Mouse (Mus musculus): ENCODE results near the gene Gm28305. TPM values are rescaled to one million over a fixed set of nuclear protein-coding genes. Genes with fewer than 3 reads are reported as not detected.
A peak's percentile ranks its signal among the peaks of the same experiment; 100 is the strongest.

Gene Gm28305
- not detected in 2 replicates for total RNA-seq (2021)
- long read RNA-seq, partial matches to known transcripts, result 0 of 1 reads
- long read RNA-seq, other reads (novel, unspliced or antisense), result 1 of 1 reads

- DNase-seq, result no peak
Observed at GRCm38 (mm10) chr9:104040362-104040761, at the start of gene Gm28305. Gene Gm28305 (plus strand): TSS chr9:104040662.

- peak; percentile 15 for DNase-seq
Observed at GRCm38 (mm10) chr9:103996496-103996895, 44.0 kb upstream of the Gm28305 start.

DNA sequence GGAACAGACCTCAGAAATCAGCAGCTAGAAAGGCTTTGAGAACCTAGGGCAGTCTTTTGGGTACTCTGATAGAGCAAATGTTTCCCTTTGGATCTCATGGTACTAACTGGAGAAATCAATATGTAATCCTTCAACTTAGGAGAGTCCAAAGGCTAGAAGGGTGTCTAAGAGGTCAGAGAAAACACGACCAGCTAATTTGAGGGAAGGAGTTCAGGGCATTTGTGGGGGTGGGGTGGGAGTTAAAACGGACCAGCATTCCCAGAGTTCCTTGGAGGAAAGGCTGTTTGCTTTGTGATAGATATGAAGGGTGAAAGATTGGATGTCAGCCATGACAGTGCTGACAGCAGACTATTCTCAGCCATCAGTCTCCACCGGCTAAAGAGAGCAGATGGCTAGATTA, 39.9 kb upstream of the Gm28305 start:
- DNase-seq, result no peak

GRCm38 (mm10) chr9:104001921-104002859, 38.3 kb upstream of the Gm28305 start, which contains the start of gene Nphp3:
Gene Nphp3 (plus strand): TSS chr9:104002544.
- peak; percentile 99 for DNase-seq

GRCm38 (mm10) chr9:104002913-104003330, 37.5 kb upstream of the Gm28305 start:
- peak; percentile 71 for DNase-seq

DNA sequence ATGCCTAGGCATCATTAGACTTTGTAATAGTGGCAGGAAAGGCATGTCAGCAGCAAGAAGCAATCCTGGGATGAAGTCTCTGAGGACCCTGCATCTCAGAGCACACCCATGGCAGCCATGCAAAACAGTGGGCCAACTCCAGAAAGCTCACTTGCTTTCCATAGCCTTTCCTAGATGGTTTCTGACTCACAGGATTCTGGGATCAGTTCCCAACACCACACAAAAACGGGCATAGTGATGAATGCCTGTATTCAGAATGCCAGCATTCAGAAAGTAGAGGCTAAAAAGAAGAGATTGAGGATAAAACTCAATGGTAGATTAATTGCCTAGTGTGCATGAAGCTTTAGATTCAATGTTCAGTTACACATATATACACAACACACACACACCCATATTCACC, 25.9 kb upstream of the Gm28305 start:
- no peak for DNase-seq

DNA sequence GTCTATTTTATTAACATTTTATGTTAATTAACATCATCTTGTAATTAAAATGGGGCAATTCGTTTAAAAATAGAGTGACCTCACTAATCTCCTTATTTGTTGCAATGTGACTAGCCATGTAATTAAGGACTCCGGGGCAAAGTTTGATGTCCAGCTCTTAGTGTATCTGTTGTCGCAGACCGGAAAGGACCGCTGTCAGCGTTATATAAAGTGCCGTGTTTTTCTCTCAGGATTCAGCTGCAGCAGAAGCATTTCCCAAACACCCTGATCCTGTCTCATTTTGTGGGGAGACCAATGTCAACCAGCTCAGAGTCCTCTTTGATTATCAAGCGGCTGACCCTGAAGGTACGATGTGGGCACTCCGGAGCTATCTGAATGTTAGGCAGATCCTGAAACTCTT, 19.4 kb upstream of the Gm28305 start:
- DNase-seq, result no peak

GRCm38 (mm10) chr9:104027186-104027585, 13.3 kb upstream of the Gm28305 start:
- DNase-seq, result no peak

DNA sequence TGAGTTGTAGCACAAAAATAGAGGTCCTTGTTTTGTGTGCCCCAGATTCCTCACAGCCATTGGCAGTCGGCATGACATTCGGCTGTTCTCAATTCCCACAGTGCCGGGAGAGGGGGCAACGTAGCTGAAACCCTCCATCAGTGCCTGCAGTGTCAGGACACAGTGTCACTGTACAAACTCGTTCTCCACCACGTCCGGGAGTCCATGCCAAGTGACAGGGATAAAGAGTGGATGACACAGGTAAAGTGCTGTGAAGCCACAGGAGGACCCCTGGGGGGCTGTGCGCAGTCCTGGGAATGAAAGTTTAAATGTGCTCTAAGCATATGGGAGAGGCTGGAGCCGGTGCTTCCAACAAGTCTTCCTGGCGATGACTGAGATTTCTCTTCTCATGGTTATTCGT, 10.6 kb upstream of the Gm28305 start:
- no peak for DNase-seq

GRCm38 (mm10) chr9:104034231-104034630, 6.2 kb upstream of the Gm28305 start:
- DNase-seq, result no peak

DNA sequence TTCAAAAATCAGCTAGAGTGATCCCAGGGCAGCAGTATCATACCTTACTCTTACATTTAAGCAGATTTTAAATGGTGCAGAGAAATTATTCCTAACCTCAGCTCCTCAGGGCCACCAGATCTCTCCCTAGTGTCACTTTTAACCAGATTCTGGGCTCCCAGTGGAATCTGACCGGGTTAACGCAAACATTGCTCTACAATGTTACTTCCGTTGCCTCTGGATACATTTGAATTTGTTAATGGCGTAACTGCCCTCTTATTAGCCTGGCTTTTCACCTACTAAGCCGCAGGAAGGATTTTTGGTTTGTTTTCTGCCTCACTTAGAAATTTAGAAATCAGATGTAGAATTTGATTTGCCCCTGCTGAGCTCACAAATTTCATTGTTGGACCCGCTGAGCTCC, 5.7 kb upstream of the Gm28305 start:
- no peak for DNase-seq

GRCm38 (mm10) chr9:104035261-104036015, 5.0 kb upstream of the Gm28305 start:
- DNase-seq, result peak; percentile 80

- no peak for DNase-seq
Observed at GRCm38 (mm10) chr9:104038266-104038665, 2.2 kb upstream of the Gm28305 start.

- DNase-seq, result no peak
Observed at GRCm38 (mm10) chr9:104039031-104039695, 1.3 kb upstream of the Gm28305 start.

DNA sequence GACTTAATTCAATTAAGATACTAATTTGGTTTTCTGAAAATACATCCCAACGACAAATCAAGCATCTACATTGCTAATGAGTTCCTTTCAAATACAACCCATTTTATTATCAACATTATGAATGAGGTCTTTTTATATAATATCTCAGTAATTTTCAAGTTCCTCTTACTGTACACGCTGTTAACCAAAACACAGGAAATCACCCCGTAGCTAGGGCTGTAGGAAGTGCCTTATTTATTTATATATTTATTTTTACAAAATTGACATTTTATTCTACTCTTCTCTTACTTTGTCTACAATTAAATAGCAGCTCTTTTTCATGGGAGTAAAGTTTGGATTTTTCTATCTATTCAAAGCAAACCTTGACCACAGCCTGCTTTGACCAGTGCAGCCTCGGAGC, 720 bp upstream of the Gm28305 start:
- DNase-seq, result no peak

DNA sequence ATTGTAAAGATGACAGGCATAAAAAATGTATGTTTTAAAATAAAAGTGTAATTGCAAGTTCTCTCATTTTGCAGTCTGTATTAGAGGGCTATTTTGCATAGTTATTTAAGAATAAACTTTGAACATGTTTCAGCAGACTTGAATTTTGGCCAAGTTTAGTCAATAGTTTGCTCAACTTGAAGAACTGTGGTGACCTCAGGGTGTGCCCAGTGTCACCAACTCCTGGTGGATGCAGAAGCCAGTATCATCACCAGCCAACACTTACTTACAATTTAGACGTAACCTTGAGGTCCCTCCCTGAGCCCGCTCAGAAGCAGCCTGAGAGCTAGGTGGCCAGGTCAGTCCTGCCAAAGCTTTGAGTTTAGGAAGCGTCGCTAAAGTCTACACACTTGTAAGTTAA, 3.2 kb downstream of the Gm28305 start:
- DNase-seq, result no peak

DNA sequence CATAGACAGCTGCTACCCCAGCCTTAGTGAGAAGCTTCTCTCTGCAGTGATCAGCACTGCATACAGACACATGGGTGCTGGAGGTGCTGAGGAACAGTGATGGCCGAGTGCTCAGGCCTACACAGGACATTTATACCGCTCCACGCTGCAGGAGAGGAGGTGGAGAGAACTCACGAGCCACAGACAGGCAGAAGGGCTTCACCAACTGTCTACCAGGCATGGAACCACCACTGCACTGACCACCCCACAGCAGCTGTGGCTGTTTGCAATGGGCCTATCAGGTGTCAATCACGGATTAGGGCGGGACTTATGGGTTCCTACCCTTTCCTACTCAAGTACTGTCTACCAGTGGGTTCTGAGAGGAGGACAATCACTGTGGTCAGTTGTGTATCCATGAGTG, 10.6 kb downstream of the Gm28305 start:
- no peak for DNase-seq

- peak; percentile 78 for DNase-seq
Observed at GRCm38 (mm10) chr9:104062430-104063243, 22.2 kb downstream of the Gm28305 start, which contains the start of gene Uba5. Gene Uba5 (minus strand): TSS chr9:104063134.

GRCm38 (mm10) chr9:104063244-104063961, 22.9 kb downstream of the Gm28305 start, which contains the start of gene Acad11:
Gene Acad11 (plus strand): TSS chr9:104063377.
- peak; percentile 74 for DNase-seq

DNA sequence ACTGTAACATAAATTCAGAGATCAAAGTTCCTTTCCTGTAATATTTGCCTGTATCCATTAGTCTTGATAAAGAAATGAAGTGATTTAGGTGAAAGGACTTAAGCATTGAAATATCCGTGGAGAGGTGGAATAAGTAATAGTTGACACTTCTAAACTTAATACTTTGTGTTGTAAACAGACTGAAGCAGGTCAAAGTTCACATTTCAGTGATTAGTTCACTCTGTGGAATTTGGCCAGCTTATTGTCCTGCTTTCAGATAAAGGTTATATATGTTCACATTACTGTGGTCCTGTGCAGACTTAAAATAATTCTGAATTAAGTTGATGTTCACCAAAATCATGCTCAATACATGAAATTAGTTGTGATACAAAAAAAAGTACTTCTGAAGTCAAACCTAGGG, 24.1 kb downstream of the Gm28305 start:
- no peak for DNase-seq

DNA sequence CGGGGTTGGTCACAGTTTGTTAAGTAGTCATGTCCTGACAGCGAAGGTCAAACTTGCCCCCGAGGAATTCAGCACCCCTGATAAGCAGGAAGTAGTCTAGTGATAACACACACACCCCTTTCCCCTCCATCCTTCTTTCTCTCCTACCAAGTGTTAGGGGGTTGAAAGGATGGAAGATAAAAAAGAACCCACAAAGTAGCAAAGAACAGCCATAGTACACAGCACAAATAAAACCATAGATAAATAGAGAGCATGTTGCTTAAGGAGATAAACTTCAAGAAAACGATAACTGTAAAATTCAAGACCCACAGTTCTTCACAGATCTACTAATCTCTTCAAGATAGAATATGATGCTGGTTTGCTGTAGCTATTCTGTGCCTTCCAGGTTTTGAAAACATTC, 29.8 kb downstream of the Gm28305 start:
- no peak for DNase-seq
